Mouse (Mus musculus) midbrain, embryonic 13.5 days (tissue): ENCODE data around the gene Auts2. TPM values are rescaled to one million over a fixed set of nuclear protein-coding genes. Genes with fewer than 3 reads are reported as not detected.

Source experiments
- ATAC-seq: fragments of 200-750 bp; cut with Nextera tagmentation; 2 replicates; pipeline ENCODE4 v1.8.0; 2017; ENCODE audit warnings: mild to moderate bottlenecking, moderate TSS enrichment, moderate library complexity
- H3K27ac ChIP-seq: fragments of 300-500 bp; sonication (generic); 2 replicates; pipeline ENCODE4 v1.5.1; 2015; ENCODE audit warnings: inconsistent platforms, mild to moderate bottlenecking, moderate library complexity
- H3K27me3 ChIP-seq: fragments of 300-500 bp; sonication (generic); 2 replicates; pipeline ENCODE4 v1.6.1; 2015; ENCODE audit warnings: mild to moderate bottlenecking, inconsistent platforms
- H3K36me3 ChIP-seq: fragments of 300-500 bp; sonication (generic); 2 replicates; pipeline ENCODE4 v1.6.1; 2015; ENCODE audit warnings: mild to moderate bottlenecking, inconsistent platforms
- H3K4me1 ChIP-seq: fragments of 300-500 bp; sonication (generic); replicated peaks from 2 replicates; pipeline ENCODE4 v1.6.1; 2015; ENCODE audit warnings: inconsistent platforms
- H3K4me2 ChIP-seq: fragments of 300-500 bp; sonication (generic); replicated peaks from 2 replicates; pipeline ENCODE4 v1.6.1; 2015; ENCODE audit warnings: moderate library complexity, mild to moderate bottlenecking, inconsistent platforms
- H3K4me3 ChIP-seq: fragments of 300-500 bp; sonication (generic); replicated peaks from 2 replicates; pipeline ENCODE4 v1.5.1; 2015; ENCODE audit warnings: mild to moderate bottlenecking, inconsistent platforms
- H3K9ac ChIP-seq: fragments of 300-500 bp; sonication (generic); replicated peaks from 2 replicates; pipeline ENCODE4 v1.6.1; 2015; ENCODE audit warnings: mild to moderate bottlenecking, inconsistent platforms
- H3K9me3 ChIP-seq: fragments of 300-500 bp; sonication (generic); 2 replicates; pipeline ENCODE4 v1.6.1; 2016; ENCODE audit warnings: mild to moderate bottlenecking, inconsistent platforms
- WGBS: fragments of 180-500 bp; shearing (Covaris S2); methylation state at CpG from one replicate; pipeline ENCODE4 v1.1.7; 2015; 5-methylcytosine and 5-hydroxymethylcytosine counted together
- polyA plus RNA-seq: library from polyadenylated mRNA; unstranded; fragments of >200 nt; fragmentation: Nextera tagmentation; extraction: Ambion mirVana; gene quantifications from 2 replicates; pipeline ENCODE4 v1.2.1, GENCODE M21; 2015

Gene Auts2
- polyA plus RNA-seq, 1 experiment from 2014 or later, result 76.2 TPM

GRCm38 (mm10) chr5:131547926-131548325, 995.2 kb downstream of the Auts2 start:
- H3K27me3 ChIP-seq, result 0 out of 2 replicates have a peak, but pooled peaks cover 10% of the 10 kb centered on the region
- ATAC-seq, result peak; percentile 78; the same call in 1 of the 2 replicates

GRCm38 (mm10) chr5:131546414-131546813, 996.7 kb downstream of the Auts2 start:
- peaks cover 29% of the 10 kb centered on the region for H3K4me1 ChIP-seq
- H3K9me3 ChIP-seq, result no peaks in the 10 kb centered on the region
- H3K27me3 ChIP-seq, result peaks cover 17% of the 10 kb centered on the region
- no peak overlapping the region for H3K4me2 ChIP-seq
- H3K9ac ChIP-seq, result no peak overlapping the region
- 39% methylated on average over 1 of the region's 1 CpGs for WGBS
- no peak for ATAC-seq
- no peak overlapping the region for H3K4me3 ChIP-seq
- no peak overlapping the region for H3K27ac ChIP-seq
- 0 out of 2 replicates have a peak, but pooled peaks cover 4% of the 10 kb centered on the region for H3K36me3 ChIP-seq

More at GRCm38 (mm10) chr5:131547926-131548325, 995.2 kb downstream of the Auts2 start:
- Histone ChIP-seq H3K9ac (no peak overlapping the region), H3K4me1 (peaks cover 37% of the 10 kb centered on the region), H3K9me3 (no peaks in the 10 kb centered on the region), H3K4me2 (no peak overlapping the region), H3K36me3 (0 out of 2 replicates have a peak, but pooled peaks cover 4% of the 10 kb centered on the region), H3K27ac (0 out of 2 replicates have a peak overlapping the region, but pooled peaks have one; percentile 26), H3K4me3 (no peak overlapping the region)
- WGBS, result 25% methylated on average over 6 of the region's 6 CpGs

GRCm38 (mm10) chr5:131544381-131544780, 998.8 kb downstream of the Auts2 start:
- no peak overlapping the region for H3K4me3 ChIP-seq
- 97% methylated on average over 7 of the region's 7 CpGs for WGBS

GRCm38 (mm10) chr5:131538311-131538915, 1004.7 kb downstream of the Auts2 start:
- WGBS, result 0% methylated on average over 64 of the region's 68 CpGs
- peaks cover 11% of the 10 kb centered on the region for H3K27me3 ChIP-seq
- H3K9ac ChIP-seq, result peak overlapping the region; percentile 99
- H3K9me3 ChIP-seq, result no peaks in the 10 kb centered on the region
- peak overlapping the region; percentile 98 for H3K27ac ChIP-seq
- H3K4me1 ChIP-seq, result peaks cover 31% of the 10 kb centered on the region
- H3K36me3 ChIP-seq, result no peaks in the 10 kb centered on the region
- H3K4me2 ChIP-seq, result peak overlapping the region; percentile 82
- H3K4me3 ChIP-seq, result peak overlapping the region; percentile 96
- ATAC-seq, result peak; percentile 88

More at GRCm38 (mm10) chr5:131544381-131544780, 998.8 kb downstream of the Auts2 start:
- Histone ChIP-seq H3K9ac (no peak overlapping the region), H3K36me3 (0 out of 2 replicates have a peak, but pooled peaks cover 4% of the 10 kb centered on the region), H3K27ac (no peak overlapping the region), H3K4me2 (no peak overlapping the region), H3K4me1 (peaks cover 26% of the 10 kb centered on the region), H3K27me3 (peaks cover 18% of the 10 kb centered on the region), H3K9me3 (no peaks in the 10 kb centered on the region)
- no peak for ATAC-seq

GRCm38 (mm10) chr5:131537831-131538310, 1005.3 kb downstream of the Auts2 start:
- Histone ChIP-seq H3K4me1 (peaks cover 36% of the 10 kb centered on the region), H3K27me3 (peaks cover 8% of the 10 kb centered on the region), H3K36me3 (0 out of 2 replicates have a peak, but pooled peaks cover 2% of the 10 kb centered on the region), H3K4me3 (peak overlapping the region; percentile 96), H3K27ac (peak overlapping the region; percentile 98), H3K4me2 (peak overlapping the region; percentile 82), H3K9me3 (no peaks in the 10 kb centered on the region), H3K9ac (peak overlapping the region; percentile 99)
- WGBS, result under 1% methylated on average over 43 of the region's 48 CpGs
- ATAC-seq, result peak; percentile 76

GRCm38 (mm10) chr5:131537155-131537830, 1005.9 kb downstream of the Auts2 start:
- H3K27ac ChIP-seq, result peak overlapping the region; percentile 98

GRCm38 (mm10) chr5:131535752-131536151, 1007.4 kb downstream of the Auts2 start:
- H3K4me1 ChIP-seq, result peaks cover 56% of the 10 kb centered on the region

More at GRCm38 (mm10) chr5:131537155-131537830, 1005.9 kb downstream of the Auts2 start:
- H3K36me3 ChIP-seq, result 0 out of 2 replicates have a peak, but pooled peaks cover 3% of the 10 kb centered on the region
- H3K4me1 ChIP-seq, result peaks cover 41% of the 10 kb centered on the region
- under 1% methylated on average over 41 of the region's 44 CpGs for WGBS
- H3K27me3 ChIP-seq, result peaks cover 4% of the 10 kb centered on the region; the same call in 1 of the 2 replicates
- H3K4me2 ChIP-seq, result peak overlapping the region; percentile 82
- no peaks in the 10 kb centered on the region for H3K9me3 ChIP-seq
- peak overlapping the region; percentile 96 for H3K4me3 ChIP-seq
- H3K9ac ChIP-seq, result peak overlapping the region; percentile 99
- ATAC-seq, result peak; percentile 72

GRCm38 (mm10) chr5:131533815-131534214, 1009.3 kb downstream of the Auts2 start:
- no peak overlapping the region; the same call in 1 of the 2 replicates for H3K27ac ChIP-seq

More at GRCm38 (mm10) chr5:131535752-131536151, 1007.4 kb downstream of the Auts2 start:
- Histone ChIP-seq H3K4me3 (peak overlapping the region; percentile 96), H3K9me3 (no peaks in the 10 kb centered on the region), H3K27me3 (no peaks in the 10 kb centered on the region), H3K9ac (peak overlapping the region; percentile 99), H3K27ac (peak overlapping the region; percentile 98), H3K4me2 (peak overlapping the region; percentile 82), H3K36me3 (0 out of 2 replicates have a peak, but pooled peaks cover 3% of the 10 kb centered on the region)
- 12% methylated on average over 6 of the region's 6 CpGs for WGBS
- ATAC-seq, result no peak

GRCm38 (mm10) chr5:131531744-131532552, 1011.2 kb downstream of the Auts2 start:
- Histone ChIP-seq H3K4me3 (peak overlapping the region; percentile 37), H3K27me3 (no peaks in the 10 kb centered on the region), H3K36me3 (peaks cover 12% of the 10 kb centered on the region; the same call in 1 of the 2 replicates), H3K4me2 (peak overlapping the region; percentile 60), H3K9me3 (no peaks in the 10 kb centered on the region), H3K4me1 (peaks cover 86% of the 10 kb centered on the region), H3K27ac (peak overlapping the region; percentile 37), H3K9ac (peak overlapping the region; percentile 52)
- ATAC-seq, result peak; percentile 84
- WGBS, result 6% methylated on average over 15 of the region's 15 CpGs

More at GRCm38 (mm10) chr5:131533815-131534214, 1009.3 kb downstream of the Auts2 start:
- 16% methylated on average over 3 of the region's 3 CpGs for WGBS
- Histone ChIP-seq H3K27me3 (no peaks in the 10 kb centered on the region), H3K9me3 (no peaks in the 10 kb centered on the region), H3K4me1 (peaks cover 70% of the 10 kb centered on the region), H3K36me3 (peaks cover 12% of the 10 kb centered on the region; the same call in 1 of the 2 replicates), H3K4me2 (peak overlapping the region; percentile 60), H3K9ac (peak overlapping the region; percentile 55), H3K4me3 (peak overlapping the region; percentile 41)
- ATAC-seq, result no peak

- Histone ChIP-seq H3K4me3 (peak overlapping the region; percentile 37), H3K27me3 (no peaks in the 10 kb centered on the region), H3K36me3 (peaks cover 12% of the 10 kb centered on the region; the same call in 1 of the 2 replicates), H3K9me3 (no peaks in the 10 kb centered on the region), H3K27ac (peak overlapping the region; percentile 37; the same call in 1 of the 2 replicates), H3K4me1 (peaks cover 89% of the 10 kb centered on the region), H3K9ac (peak overlapping the region; percentile 52), H3K4me2 (peak overlapping the region; percentile 60)
- ATAC-seq, result no peak
- WGBS, result 21% methylated on average over 2 of the region's 2 CpGs
These were observed 1012.3 kb downstream of the Auts2 start for GRCm38 (mm10) chr5:131530828-131531227.

GRCm38 (mm10) chr5:131526666-131527065, 1016.5 kb downstream of the Auts2 start:
- H3K27me3 ChIP-seq, result no peaks in the 10 kb centered on the region
- H3K4me3 ChIP-seq, result no peak overlapping the region
- H3K4me2 ChIP-seq, result 0 out of 2 replicates have a peak overlapping the region, but pooled peaks have one; percentile 1
- no peaks in the 10 kb centered on the region for H3K9me3 ChIP-seq
- H3K9ac ChIP-seq, result no peak overlapping the region
- no peak overlapping the region for H3K27ac ChIP-seq
- H3K36me3 ChIP-seq, result peaks cover 9% of the 10 kb centered on the region; the same call in 1 of the 2 replicates
- WGBS, result 16% methylated on average over 3 of the region's 3 CpGs
- ATAC-seq, result no peak
- peaks cover 94% of the 10 kb centered on the region for H3K4me1 ChIP-seq
